Mouse (Mus musculus) hindbrain, embryonic 12.5 days (tissue): ENCODE data around the gene Rab44. TPM values are rescaled to one million over a fixed set of nuclear protein-coding genes. Genes with fewer than 3 reads are reported as not detected.

Experiments
- ATAC-seq: fragments of 200-750 bp; cut with Nextera tagmentation; 2 replicates; pipeline ENCODE4 v1.8.0; 2017; ENCODE audit warnings: moderate TSS enrichment; ENCODE audit not compliant: low FRiP score
- H3K27ac ChIP-seq: fragments of 300-500 bp; sonication (generic); 2 replicates; pipeline ENCODE4 v1.5.1; 2016; ENCODE audit warnings: mild to moderate bottlenecking
- H3K27me3 ChIP-seq: fragments of 300-500 bp; sonication (generic); 2 replicates; pipeline ENCODE4 v1.6.1; 2016; ENCODE audit warnings: mild to moderate bottlenecking
- H3K36me3 ChIP-seq: fragments of 300-500 bp; sonication (generic); 2 replicates; pipeline ENCODE4 v1.6.1; 2016; ENCODE audit warnings: mild to moderate bottlenecking
- H3K4me1 ChIP-seq: fragments of 300-500 bp; sonication (generic); 2 replicates; pipeline ENCODE4 v1.6.1; 2016
- H3K4me2 ChIP-seq: fragments of 300-500 bp; sonication (generic); replicated peaks from 2 replicates; pipeline ENCODE4 v1.6.1; 2016; ENCODE audit warnings: mild to moderate bottlenecking
- H3K4me3 ChIP-seq: fragments of 300-500 bp; sonication (generic); 2 replicates; pipeline ENCODE4 v1.5.1; 2016; ENCODE audit warnings: mild to moderate bottlenecking
- H3K9ac ChIP-seq: fragments of 300-500 bp; sonication (generic); 2 replicates; pipeline ENCODE4 v1.6.1; 2016; ENCODE audit warnings: mild to moderate bottlenecking, moderate library complexity
- H3K9me3 ChIP-seq: fragments of 300-500 bp; sonication (generic); replicated peaks from 2 replicates; pipeline ENCODE4 v1.6.1; 2016; ENCODE audit warnings: mild to moderate bottlenecking
- WGBS: fragments of 180-500 bp; shearing (Covaris S2); methylation state at CpG from one replicate; pipeline ENCODE4 v1.1.7; 2016; 5-methylcytosine and 5-hydroxymethylcytosine counted together
- polyA plus RNA-seq: library from polyadenylated mRNA; unstranded; fragments of >200 nt; fragmentation: Nextera tagmentation; extraction: Ambion mirVana; gene quantifications from 2 replicates; pipeline ENCODE4 v1.2.1, GENCODE M21; 2016

Rab44 gene
- polyA plus RNA-seq, 1 experiment from 2014 or later, result 0.34 TPM

GRCm38 (mm10) chr17:29078519-29079383, 35.2 kb upstream of the Rab44 start:
- peak overlapping the region; percentile 42 for H3K4me2 ChIP-seq
- no peak overlapping the region for H3K9ac ChIP-seq
- no peak for ATAC-seq
- H3K27ac ChIP-seq, result no peak overlapping the region
- H3K4me3 ChIP-seq, result 0 out of 2 replicates have a peak overlapping the region, but pooled peaks have one; percentile 14
- no peaks in the 10 kb centered on the region for H3K9me3 ChIP-seq
- 6% methylated on average over 25 of the region's 25 CpGs for WGBS
- H3K27me3 ChIP-seq, result peaks cover 38% of the 10 kb centered on the region
- H3K36me3 ChIP-seq, result no peaks in the 10 kb centered on the region
- H3K4me1 ChIP-seq, result peaks cover 27% of the 10 kb centered on the region

GRCm38 (mm10) chr17:29080758-29081617, 33.0 kb upstream of the Rab44 start:
- 0 out of 2 replicates have a peak, but pooled peaks have one; percentile 19 for ATAC-seq
- Histone ChIP-seq H3K4me3 (no peak overlapping the region), H3K9me3 (no peaks in the 10 kb centered on the region), H3K27me3 (peaks cover 39% of the 10 kb centered on the region), H3K9ac (no peak overlapping the region), H3K36me3 (no peaks in the 10 kb centered on the region), H3K27ac (no peak overlapping the region), H3K4me1 (peaks cover 27% of the 10 kb centered on the region), H3K4me2 (peak overlapping the region; percentile 30)
- 2% methylated on average over 23 of the region's 23 CpGs for WGBS

- 0 out of 2 replicates have a peak overlapping the region, but pooled peaks have one; percentile 1 for H3K4me3 ChIP-seq
Observed at GRCm38 (mm10) chr17:29081618-29082381, 32.1 kb upstream of the Rab44 start.

GRCm38 (mm10) chr17:29083586-29083985, 30.4 kb upstream of the Rab44 start:
- Histone ChIP-seq H3K27ac (no peak overlapping the region), H3K4me1 (peaks cover 22% of the 10 kb centered on the region), H3K4me3 (no peak overlapping the region), H3K27me3 (peaks cover 39% of the 10 kb centered on the region), H3K36me3 (no peaks in the 10 kb centered on the region), H3K4me2 (no peak overlapping the region), H3K9me3 (no peaks in the 10 kb centered on the region), H3K9ac (no peak overlapping the region)
- 92% methylated on average over 8 of the region's 8 CpGs for WGBS
- ATAC-seq, result no peak

More at GRCm38 (mm10) chr17:29081618-29082381, 32.1 kb upstream of the Rab44 start:
- Histone ChIP-seq H3K9ac (peak overlapping the region; percentile 19; the same call in 1 of the 2 replicates), H3K27me3 (peaks cover 39% of the 10 kb centered on the region), H3K36me3 (no peaks in the 10 kb centered on the region), H3K4me1 (peaks cover 27% of the 10 kb centered on the region), H3K27ac (no peak overlapping the region), H3K9me3 (no peaks in the 10 kb centered on the region), H3K4me2 (peak overlapping the region; percentile 30)
- no peak for ATAC-seq
- WGBS, result 3% methylated on average over 21 of the region's 21 CpGs

- Histone ChIP-seq H3K4me2 (no peak overlapping the region), H3K36me3 (no peaks in the 10 kb centered on the region), H3K27me3 (peaks cover 32% of the 10 kb centered on the region), H3K4me3 (no peak overlapping the region), H3K9me3 (no peaks in the 10 kb centered on the region), H3K9ac (no peak overlapping the region), H3K27ac (no peak overlapping the region), H3K4me1 (peaks cover 17% of the 10 kb centered on the region)
- WGBS, result 93% methylated on average over 7 of the region's 7 CpGs
- no peak for ATAC-seq
Observed at GRCm38 (mm10) chr17:29084656-29085055, 29.3 kb upstream of the Rab44 start.

GRCm38 (mm10) chr17:29085266-29085665, 28.7 kb upstream of the Rab44 start:
- Histone ChIP-seq H3K27ac (no peak overlapping the region), H3K9ac (no peak overlapping the region), H3K4me2 (no peak overlapping the region), H3K36me3 (no peaks in the 10 kb centered on the region), H3K4me3 (no peak overlapping the region), H3K4me1 (peaks cover 17% of the 10 kb centered on the region), H3K9me3 (no peaks in the 10 kb centered on the region), H3K27me3 (peaks cover 28% of the 10 kb centered on the region)
- 85% methylated on average over 10 of the region's 10 CpGs for WGBS
- ATAC-seq, result no peak

GRCm38 (mm10) chr17:29086916-29087315, 27.0 kb upstream of the Rab44 start:
- H3K4me1 ChIP-seq, result peaks cover 4% of the 10 kb centered on the region
- H3K4me3 ChIP-seq, result no peak overlapping the region
- H3K27me3 ChIP-seq, result peaks cover 17% of the 10 kb centered on the region
- H3K4me2 ChIP-seq, result no peak overlapping the region
- no peak overlapping the region for H3K9ac ChIP-seq
- H3K36me3 ChIP-seq, result no peaks in the 10 kb centered on the region
- ATAC-seq, result no peak
- WGBS, result 65% methylated on average over 4 of the region's 4 CpGs
- no peaks in the 10 kb centered on the region for H3K9me3 ChIP-seq
- H3K27ac ChIP-seq, result peak overlapping the region; percentile 23; the same call in 1 of the 2 replicates

GRCm38 (mm10) chr17:29090776-29091175, 23.2 kb upstream of the Rab44 start, which contains the start of gene Cdkn1a:
Gene Cdkn1a (plus strand): TSS chr17:29090976.
- ATAC-seq, result no peak
- Histone ChIP-seq H3K4me3 (no peak within 1 kb of the TSS), H3K4me2 (no peak within 1 kb of the TSS), H3K4me1 (peaks cover 19% of the 10 kb centered on the region), H3K9ac (no peak within 1 kb of the TSS), H3K36me3 (no peaks in the 10 kb centered on the region), H3K27ac (no peak within 1 kb of the TSS), H3K27me3 (peaks cover 33% of the 10 kb centered on the region), H3K9me3 (no peaks in the 10 kb centered on the region)
- WGBS, result 76% methylated on average over 3 of the region's 3 CpGs

- Histone ChIP-seq H3K4me1 (peaks cover 19% of the 10 kb centered on the region), H3K4me3 (no peak overlapping the region), H3K9me3 (no peaks in the 10 kb centered on the region), H3K9ac (no peak overlapping the region), H3K36me3 (no peaks in the 10 kb centered on the region), H3K27me3 (peaks cover 39% of the 10 kb centered on the region), H3K4me2 (no peak overlapping the region), H3K27ac (no peak overlapping the region)
- WGBS, result 52% methylated on average over 6 of the region's 6 CpGs
- ATAC-seq, result no peak
Observed at GRCm38 (mm10) chr17:29091348-29091944, 22.5 kb upstream of the Rab44 start.

GRCm38 (mm10) chr17:29092497-29092896, 21.4 kb upstream of the Rab44 start:
- no peak for ATAC-seq
- H3K4me1 ChIP-seq, result peaks cover 19% of the 10 kb centered on the region
- 62% methylated on average over 5 of the region's 5 CpGs for WGBS
- peaks cover 44% of the 10 kb centered on the region for H3K27me3 ChIP-seq
- H3K27ac ChIP-seq, result no peak overlapping the region
- no peak overlapping the region for H3K4me2 ChIP-seq
- no peaks in the 10 kb centered on the region for H3K9me3 ChIP-seq
- no peak overlapping the region for H3K4me3 ChIP-seq
- H3K36me3 ChIP-seq, result no peaks in the 10 kb centered on the region
- H3K9ac ChIP-seq, result no peak overlapping the region

- H3K4me1 ChIP-seq, result peaks cover 19% of the 10 kb centered on the region
- peaks cover 44% of the 10 kb centered on the region for H3K27me3 ChIP-seq
- ATAC-seq, result peak; percentile 70
- peak overlapping the region; percentile 58 for H3K9ac ChIP-seq
- H3K9me3 ChIP-seq, result no peaks in the 10 kb centered on the region
- H3K27ac ChIP-seq, result no peak overlapping the region
- peak overlapping the region; percentile 74 for H3K4me2 ChIP-seq
- WGBS, result 7% methylated on average over 36 of the region's 36 CpGs
- H3K4me3 ChIP-seq, result peak overlapping the region; percentile 44
- no peaks in the 10 kb centered on the region for H3K36me3 ChIP-seq
Observed at GRCm38 (mm10) chr17:29093110-29093952, 20.6 kb upstream of the Rab44 start.
